Mouse (Mus musculus): ENCODE results near the gene Myh11.

Myh11 gene

DNA sequence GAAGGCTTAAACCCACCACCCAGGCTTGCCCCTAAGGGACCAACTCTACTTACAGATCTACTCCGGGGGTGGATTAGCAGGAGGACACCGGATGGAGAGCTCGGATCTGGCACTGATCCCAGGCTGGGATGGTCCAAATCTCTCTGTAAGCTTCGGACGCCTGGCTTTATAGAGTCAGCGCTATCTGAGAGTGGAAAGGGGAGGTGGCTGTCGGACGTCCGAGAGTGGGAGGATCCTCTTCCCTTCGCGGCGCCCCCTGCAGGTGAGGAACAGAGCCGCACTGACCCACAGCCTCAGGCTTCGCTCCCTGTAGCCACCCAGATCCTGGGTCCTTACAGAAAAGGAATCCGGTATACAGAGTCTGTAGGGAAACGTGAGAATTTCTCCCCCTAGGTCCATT, at the start of gene Myh11:
Gene Myh11 (minus strand): TSS at position 150 of the 400 bp plus-strand sequence.
- peak; percentile 51 for DNase-seq

DNA sequence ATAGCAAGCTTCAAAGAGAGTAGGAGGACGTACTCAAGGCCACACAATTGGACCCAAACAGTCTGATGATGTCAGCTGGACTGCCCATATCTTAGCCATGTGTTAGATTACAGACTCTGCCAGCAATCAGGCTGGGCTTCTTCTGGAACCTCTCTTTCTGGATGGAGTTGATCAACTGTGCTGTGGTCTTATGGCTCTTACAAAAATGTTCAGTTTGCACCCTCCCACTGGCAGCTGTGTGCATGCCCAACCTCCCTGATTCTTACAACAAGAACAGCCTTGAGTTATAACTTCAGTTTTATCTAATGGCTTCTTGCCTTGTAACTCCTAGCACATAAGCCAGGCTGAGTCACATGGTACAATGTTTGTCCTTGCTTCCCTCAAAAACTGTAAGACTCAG, 37.0 kb upstream of the Myh11 start:
- no peak for DNase-seq

DNA sequence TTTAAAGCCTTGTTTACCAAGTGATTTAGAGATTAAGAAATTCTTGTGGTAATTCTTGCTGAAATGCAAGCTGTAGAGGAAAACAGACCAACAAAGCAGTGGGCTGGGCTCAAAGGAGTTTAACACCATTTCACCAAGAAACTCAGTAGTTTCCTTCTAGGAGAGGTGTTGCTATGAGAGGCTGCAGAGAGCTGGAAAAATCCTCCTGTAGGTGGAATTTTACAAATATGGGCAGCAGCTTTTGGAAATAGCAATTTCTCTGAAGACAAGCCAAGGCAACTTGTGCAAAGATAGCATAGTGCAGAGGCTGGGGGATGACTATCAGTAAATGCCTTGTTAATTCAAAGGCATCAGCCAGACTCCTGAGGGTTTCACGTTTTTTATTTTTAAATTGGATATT, 29.3 kb upstream of the Myh11 start:
- DNase-seq: no peak

DNA sequence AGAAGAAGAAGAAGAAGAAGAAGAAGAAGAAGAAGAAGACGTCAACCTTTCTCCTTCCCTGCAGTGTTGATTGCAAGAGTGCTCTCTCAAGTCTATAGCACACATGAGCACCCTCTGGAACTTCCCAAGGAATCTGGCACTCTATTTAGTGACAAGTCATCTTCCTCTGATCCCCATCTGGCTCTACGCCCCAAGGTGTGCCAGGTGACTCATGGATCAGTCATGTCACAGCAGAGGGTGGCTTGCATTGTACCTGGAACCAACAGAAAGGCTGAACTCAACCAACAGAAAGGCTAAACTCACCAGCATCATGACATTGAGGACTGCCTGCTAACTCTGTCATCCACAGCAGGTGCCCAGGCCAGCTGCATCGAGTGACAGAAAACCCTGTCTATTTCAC, 28.5 kb upstream of the Myh11 start:
- no peak for DNase-seq

DNA sequence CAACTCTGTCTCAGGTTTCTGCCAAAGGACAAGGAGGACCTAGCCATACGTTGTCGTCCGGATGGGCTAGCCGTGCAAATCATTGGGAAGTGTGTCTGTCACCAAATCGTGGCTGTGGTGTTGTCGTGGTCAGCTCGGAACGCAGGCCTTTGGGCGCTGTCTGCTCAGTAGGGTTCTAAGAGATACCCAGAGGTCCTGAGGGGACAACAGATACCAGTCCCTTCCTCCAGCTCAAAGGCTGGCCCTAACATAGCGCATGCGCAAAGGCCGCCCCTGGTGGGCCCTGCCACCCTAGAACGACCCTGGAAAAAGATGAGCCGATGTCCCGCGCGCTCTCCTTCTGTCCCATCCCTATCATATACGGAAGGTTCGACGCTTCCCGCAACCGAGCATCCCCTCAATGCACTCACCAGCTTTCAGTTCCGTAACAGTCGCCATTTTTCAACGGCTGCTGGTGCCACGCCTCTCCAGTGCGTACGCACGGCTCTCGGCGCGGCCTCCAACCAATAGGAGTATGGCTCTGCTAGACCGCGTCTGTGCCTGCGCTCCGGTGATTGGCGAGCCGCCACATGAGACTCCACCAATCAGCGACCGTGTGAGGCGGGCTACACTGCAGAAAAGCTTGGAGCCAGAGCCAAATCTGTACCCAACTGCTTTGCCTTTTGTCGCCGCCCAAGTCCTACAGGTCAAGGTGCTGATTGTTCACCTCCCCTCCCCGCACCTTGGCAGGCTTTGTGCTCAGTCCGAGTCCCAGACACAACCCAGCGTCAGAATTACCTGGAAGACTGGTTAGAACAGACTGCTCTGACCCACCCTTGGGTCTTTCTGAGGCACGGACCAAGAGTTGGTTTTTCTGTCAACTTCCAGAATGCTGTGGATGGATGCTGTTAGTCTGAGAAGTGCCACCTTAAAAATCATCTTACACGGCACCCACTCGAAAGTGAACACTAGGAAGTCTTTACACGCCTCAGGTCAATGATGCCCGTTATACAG, 26.0 kb upstream of the Myh11 start, which contains the start of gene Fopnl:
Gene Fopnl (minus strand): TSS at position 522 of the 993 bp plus-strand sequence.
- DNase-seq: peak; percentile 99

DNA sequence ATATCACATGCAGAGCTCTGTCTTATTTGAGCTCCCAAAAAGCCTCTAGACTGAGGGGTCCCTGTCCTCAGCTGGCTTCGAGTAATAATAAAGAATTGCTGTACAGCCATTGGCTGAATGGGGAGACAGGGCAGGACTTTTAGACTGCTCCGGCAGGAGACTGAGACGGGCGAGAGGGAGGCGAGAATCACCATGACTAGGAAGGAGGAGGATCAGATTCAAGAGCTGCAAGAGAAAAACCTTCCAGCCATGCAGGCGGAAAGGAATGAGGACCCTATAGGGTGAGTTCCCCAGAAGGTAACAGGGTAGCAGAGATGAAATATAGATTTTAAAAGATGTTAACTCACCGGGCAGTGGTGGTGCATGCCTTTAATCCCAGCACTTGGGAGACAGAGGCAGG, 21.7 kb upstream of the Myh11 start:
- DNase-seq: no peak

DNA sequence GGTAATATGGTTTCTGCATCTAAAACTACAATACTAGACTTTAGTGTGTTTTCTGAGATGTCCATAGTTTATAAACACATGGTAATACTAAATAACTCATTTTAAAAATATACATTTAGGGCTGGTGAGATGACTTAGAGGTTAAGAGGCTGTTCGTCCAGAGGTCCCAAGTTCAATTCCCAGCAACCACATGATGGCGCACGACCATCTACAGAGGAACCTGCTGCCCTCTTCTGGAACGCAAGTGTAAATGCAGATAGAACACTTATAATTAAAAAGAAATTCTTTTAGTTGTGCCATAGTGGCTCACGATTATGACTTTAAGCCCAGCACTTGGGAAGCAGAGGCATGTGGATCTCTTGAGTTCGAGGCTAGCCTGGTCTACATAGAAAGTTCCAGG, 20.2 kb upstream of the Myh11 start:
- no peak for DNase-seq

DNA sequence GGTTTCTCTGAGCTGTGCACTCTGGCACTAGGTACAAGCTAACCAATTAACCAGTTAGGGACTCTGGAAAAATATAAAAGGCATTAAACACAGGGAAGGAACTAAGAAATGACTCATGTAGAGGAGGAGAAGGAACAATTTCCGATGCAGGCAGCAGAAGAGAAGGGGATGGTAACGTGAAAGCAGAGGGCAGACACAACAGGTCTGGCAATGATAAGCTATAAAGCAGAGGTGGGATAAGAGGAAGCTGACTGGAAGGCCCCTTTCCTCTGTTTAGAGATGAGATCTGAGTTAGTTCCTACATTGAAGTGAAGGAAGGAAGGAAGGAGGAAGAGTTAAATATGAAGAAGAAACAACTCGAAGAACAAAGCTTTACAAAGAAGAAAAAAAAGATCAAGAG, 18.7 kb upstream of the Myh11 start:
- no peak for DNase-seq

DNA sequence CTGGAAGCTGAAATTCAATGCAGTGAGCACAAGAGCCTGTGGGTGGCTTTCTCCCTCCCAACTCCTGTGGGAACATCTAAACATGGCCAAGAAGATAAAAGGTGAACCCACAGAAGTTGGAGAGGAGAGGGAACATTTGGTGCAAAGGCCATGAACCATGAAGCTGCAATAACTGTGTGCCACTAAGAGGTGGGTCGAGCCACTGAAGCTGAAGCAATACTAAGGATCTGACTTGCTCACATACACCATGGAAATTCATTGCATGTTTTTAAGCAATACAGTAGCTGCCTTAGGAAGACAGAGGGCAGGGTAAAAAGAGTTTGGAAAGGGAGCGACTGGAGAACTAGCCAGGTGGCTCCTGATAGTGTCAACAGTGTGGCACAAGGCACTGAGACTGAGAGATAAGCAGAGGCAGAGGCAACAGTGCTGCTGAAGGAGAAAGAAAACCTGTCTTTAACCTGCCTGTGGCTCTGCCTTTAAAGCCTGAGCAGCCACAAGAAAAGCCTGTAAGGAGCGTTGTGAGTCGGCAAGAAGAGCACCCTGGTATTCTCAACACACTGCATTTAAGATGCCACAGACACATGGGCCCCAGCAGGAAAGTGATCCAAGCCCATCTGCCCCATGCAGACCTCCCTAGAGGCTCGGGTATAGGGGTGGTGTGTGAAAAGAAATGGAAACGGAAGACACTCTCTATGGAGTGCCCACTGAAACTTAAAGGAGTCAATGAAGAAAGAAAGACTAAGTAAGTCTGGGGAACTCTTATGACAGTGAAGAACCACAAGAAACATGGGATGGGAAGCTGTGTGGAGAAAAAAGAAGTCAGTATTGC, 17.3 kb upstream of the Myh11 start:
- DNase-seq: no peak

DNA sequence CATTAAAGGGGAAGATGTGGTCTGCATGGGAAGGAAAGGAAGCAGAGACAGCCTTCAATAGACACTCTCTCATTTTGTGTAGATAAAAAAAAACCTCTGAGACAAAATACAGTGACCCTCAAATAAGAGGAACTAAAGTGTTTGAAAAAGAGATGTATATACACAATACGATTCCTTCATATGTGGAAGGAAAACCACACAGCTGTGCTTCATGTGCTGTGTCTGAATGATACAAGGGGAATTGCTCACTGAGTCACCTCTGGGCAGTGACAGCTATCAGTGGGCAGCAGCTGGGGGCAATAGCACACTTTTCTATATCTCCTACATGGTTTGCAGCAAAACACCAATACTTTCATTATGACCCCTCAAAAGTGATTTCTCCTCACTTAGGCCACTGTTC, 16.2 kb upstream of the Myh11 start:
- DNase-seq: no peak

DNA sequence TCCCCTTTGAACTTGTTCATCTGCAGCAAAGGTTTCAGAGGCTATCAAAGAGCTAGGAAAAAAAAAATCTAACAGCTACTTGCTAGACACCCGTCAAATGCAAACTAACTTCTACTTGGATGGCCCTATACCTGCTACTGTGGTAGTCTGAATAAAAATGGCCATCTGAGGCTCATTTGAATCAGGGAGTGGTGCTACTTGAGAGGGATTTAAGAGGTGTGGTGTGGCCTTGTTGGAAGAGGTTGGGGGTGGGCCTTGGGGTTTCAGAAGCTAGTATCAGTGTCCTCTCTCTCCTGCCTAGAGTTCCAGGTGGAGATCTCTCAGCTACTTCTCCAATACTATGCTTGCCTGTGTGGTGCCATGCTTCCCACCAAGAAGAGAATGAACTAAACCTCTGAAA, 15.3 kb upstream of the Myh11 start:
- DNase-seq: no peak

DNA sequence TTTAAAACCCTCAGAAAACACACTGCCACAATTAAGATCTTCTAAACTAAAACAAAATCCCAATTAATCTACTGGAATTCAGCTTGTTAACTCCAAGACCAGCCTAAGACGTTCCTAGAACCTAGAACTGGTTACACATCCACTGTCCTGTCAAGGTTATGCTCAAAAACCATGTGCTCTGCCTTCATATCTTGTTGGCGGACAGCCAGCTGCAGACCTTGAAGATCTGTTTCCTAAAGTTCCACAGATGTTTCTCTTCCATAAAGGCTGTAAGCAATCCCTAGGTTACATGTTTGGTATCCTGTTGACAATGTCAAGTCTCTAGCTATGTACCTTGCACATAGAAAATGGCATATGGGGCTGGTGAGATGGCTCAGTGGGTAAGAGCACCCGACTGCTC, 13.6 kb upstream of the Myh11 start:
- no peak for DNase-seq

DNA sequence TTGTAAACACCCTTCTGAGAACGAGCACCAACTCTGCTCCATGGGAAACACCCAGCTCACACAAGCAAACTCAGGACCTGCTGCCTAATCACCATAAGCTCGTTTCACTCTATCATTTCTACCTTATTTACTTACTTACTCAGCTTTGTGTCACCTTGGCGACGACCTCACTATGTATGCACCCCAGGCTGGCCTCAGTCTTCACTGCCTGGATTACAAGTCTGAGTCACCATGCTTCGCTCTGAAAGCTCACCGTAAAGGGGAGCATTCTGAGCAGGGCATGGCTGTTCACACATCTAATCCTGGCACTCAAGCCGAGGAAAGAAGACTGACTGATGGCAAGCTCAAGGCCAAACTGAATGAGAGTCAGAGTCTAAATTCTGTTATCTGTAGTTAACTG, 12.5 kb upstream of the Myh11 start:
- DNase-seq: no peak

DNA sequence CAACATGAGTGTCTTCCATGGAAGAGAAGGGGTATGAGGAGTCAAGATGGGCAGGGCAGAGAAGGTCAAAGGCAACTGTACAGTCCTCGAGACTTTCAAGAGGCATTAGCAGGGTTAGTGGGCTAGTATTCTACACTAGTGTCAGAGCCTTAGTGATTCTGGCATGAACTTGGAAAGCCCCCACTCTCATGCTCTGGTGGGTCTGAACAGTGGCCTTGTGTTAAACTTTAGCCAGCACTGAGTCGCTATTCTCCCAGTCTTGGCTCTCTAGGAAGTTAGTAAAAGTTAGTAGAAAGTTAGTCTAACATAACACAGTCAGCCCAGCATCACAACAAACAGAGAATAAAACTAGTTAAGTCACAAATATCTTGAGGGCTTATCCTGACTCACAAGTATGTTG, 12.0 kb upstream of the Myh11 start:
- DNase-seq: no peak

DNA sequence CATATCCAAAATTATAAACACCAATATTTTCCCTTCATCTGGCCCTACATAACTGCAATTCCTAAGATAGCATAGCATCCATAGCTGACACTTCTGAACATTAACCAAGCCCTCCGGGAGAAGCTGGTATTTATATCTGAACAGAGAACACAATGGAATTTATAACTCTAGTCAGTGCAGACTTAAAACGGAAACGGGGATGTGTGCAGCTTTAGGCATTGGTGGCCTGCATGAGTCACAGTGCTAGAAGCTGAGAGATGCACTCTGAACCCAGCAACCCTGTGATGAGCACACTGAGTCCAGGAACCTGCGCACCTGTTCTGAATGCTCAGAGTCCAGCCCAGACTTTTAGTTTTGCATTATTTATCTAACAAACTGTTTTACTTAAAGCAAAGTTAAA, 7.3 kb upstream of the Myh11 start:
- no peak for DNase-seq

DNA sequence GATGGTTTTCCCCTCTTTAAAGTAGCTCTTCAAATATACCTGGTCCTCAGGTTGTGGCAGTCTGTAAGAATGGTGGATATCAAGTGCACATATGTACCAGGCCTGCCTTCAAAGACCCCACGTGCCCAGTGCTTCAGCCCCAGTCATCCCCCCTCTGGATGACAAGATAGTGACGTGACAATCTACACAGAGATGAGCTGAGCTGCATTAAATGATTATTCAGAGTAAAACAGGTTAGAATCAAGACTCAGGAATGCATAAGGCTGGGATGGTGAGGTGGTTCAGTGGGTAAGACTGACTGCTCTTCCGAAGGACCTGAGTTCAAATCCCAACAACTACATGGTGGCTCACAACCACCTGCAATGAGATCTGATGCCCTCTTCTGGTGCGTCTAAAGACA, 6.6 kb upstream of the Myh11 start:
- no peak for DNase-seq

DNA sequence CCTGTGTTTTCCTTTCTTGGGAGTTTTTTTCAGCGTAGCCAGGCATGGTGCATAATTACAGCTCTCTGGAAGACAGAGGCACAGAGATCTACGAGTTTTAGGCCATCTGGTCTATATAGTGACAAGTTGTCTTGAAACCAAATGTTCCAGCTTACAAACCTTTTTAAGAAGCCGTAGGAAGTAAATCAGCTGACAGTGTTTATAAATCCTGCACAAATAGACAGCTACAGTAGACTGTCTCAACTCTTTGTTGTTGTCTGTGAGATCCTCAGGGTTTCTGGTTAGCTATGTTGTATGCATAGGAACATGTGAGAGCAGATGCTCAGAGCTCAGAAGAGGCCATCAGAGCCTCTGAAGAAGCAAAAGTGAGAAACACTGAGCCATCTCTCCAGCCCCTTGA, 6.0 kb upstream of the Myh11 start:
- no peak for DNase-seq

DNA sequence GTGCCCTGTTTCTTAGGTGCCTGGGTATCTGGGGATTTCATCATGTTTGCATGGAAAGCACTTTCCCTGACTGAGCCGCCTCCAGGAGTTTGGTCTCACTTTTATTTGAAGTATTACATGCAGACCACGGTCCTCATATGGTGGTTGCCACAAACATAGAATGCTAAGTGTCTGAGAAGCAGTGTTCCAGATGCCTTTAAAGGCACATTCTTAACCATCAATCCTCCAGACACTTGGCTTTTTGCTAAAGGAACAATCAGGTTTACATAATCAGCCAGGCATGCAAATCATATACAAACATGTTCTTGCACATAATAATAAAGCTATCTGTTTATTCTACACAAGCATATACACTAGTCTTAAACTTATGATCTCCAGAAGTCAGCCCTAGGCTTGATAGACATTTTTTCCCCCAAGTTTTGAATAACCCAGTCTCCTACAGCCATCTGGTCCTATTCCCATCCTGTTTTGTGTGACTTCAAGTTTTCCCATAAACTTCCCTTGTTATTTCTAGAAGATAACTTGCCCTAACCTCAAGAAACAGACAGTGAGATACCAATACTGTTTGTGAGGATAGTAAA, 5.5 kb upstream of the Myh11 start:
- no peak for DNase-seq

DNA sequence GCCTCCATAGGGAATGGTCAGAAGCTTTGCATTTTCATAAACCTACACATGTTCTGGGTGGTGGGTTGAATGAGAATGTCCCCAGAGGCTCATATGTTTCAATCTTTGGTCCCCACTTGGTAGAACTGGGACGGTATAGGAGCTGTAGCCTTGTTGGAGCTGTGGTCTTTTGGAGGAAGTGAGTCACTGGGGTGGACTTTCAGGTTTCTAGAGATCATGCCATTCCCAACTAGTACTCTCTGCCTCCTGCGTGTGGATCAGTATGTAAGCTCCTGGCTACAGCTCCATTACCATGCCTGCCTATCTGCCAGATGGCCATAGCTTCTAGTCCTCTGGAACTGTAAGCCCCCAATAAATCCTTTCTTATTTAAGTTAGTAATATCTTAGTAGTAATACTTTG, 4.1 kb upstream of the Myh11 start:
- no peak for DNase-seq

DNA sequence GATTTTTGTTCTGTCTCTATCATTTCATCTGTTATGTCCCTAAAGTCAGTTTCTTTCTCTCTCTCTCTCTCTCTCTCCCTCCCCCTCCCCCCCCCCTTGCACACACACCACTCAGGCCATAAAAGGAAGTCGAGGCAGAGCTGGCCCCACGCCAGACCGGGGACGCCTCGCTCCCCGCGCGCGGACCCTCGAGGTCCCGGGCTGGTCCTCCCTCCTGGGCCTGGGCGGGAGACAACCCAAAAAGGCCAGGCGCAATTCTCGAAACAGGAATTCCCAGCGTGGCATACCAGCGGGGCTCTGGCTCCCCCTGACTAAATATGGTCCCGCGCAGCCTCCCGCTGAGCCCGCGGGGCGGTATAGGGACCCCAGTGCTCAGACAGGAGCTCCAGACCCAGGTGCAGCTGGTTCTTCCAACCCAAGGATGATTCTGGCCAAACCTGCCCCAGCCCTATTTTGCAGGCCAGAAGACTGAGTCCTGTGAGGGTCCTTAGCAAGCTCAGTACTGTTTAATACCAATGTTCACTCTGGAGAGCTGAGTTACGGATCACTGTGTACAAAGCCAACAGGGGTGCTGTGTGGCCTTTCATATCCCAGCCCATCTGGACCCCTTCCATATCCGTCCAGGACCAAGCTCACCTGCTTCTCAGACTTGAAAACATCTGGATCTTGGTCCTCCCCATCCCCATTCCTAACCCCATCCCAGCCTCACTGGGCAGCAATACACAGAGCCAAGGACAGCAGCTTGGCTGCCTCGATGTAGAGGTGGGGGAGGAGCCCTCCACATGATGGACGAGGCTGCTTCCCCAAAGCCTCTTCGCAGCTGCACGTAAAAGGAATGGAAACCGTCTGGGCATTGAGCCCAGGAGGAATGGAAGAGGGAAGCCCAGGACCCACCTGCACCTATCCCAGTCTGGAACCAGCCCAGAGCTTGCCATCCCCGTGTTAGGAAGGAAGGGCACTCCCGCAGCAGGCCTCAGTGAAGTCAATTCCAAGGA, 1.3 kb upstream of the Myh11 start:
- peak; percentile 19 for DNase-seq

DNA sequence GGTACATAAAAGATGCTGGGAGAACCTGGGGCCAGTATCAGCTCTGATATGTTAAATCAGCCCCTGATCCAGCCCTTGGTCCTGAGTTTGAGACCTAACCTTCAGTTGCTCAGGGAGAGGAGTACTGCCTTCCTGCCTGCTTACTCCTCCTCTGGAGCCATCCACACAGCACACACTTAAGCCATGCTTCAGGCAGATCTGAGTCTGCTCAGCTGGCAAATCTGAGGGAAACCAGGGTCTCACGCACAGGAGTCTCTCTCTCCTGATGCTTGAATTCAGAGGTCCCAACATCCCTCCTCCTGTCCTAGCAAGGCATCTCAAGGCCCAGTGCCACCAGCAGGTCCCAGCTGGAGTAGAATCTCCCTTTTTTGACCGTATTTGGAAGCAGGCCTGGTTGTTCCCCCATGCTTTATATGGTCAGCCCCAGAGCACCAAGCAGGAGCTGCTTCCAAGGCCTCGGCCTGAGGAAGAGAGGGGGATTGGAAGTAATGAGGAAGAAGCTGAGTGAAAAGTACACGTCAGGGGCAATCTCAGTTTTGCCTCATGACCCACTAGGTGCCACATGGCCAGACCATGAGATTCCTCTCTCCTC, 18.7 kb downstream of the Myh11 start:
- DNase-seq: no peak
